Mouse (Mus musculus) left cerebral cortex, postnatal 25 days (tissue): ENCODE results near the gene Scn3b. TPM values are rescaled to one million over a fixed set of nuclear protein-coding genes. Genes with fewer than 3 reads are reported as not detected.
A peak's percentile ranks its signal among the peaks of the same experiment; 100 is the strongest.

Experiments used
- DNase-seq, 2 experiments: peaks; one replicate each; pipeline ENCODE4 v3.0.0; 2022; ENCODE audit warnings: low spot score in 2 of 2, mixed read lengths in 1 of 2
- intact Hi-C: fragments of 180-260 bp; cut with DNase I; formaldehyde crosslinking; loops from one replicate; pipeline ENCODE4 v1.15.1; 2025
- total RNA-seq, 2 experiments: library from RNA; stranded (reverse); gene quantifications; 2 replicates each; pipeline ENCODE4 v1.2.3; 2021

Scn3b gene
- 100 to 1,000 TPM; 112 to 117 TPM for total RNA-seq

GRCm38 (mm10) chr9:40269103-40269861, at the start of gene Scn3b:
TSS of gene Scn3b (plus strand) at chr9:40269217.
- DNase-seq, result peak; percentile 83 to 90
- intact Hi-C loops, result loop anchor here (5.0 kb wide), 1 partner anchor 37 kb away; no protein-coding TSS in a partner anchor

- intact Hi-C loops, result loop anchor here (2.0 kb wide), 1 partner anchor 107 kb away; no protein-coding TSS in a partner anchor
Observed at GRCm38 (mm10) chr9:40224289-40224688, 44.7 kb upstream of the Scn3b start.

GRCm38 (mm10) chr9:40227874-40228789, 40.9 kb upstream of the Scn3b start:
- peak; percentile 45 to 64 for DNase-seq
- intact Hi-C loops, result loop anchor here (5.0 kb wide), 1 partner anchor 64 kb away; no protein-coding TSS in a partner anchor

More at GRCm38 (mm10) chr9:40224289-40224688, 44.7 kb upstream of the Scn3b start:
- no peak for DNase-seq

GRCm38 (mm10) chr9:40228804-40229331, 40.1 kb upstream of the Scn3b start:
- intact Hi-C loops, result loop anchor here (5.0 kb wide), 1 partner anchor 63 kb away; no protein-coding TSS in a partner anchor

GRCm38 (mm10) chr9:40229479-40229878, 39.5 kb upstream of the Scn3b start:
- intact Hi-C loops, result loop anchor here (5.0 kb wide), 1 partner anchor 63 kb away; no protein-coding TSS in a partner anchor
- no peak for DNase-seq

More at GRCm38 (mm10) chr9:40228804-40229331, 40.1 kb upstream of the Scn3b start:
- DNase-seq, result no peak

GRCm38 (mm10) chr9:40231019-40231418, 38.0 kb upstream of the Scn3b start:
- DNase-seq, result peak in 1 of 2 experiments; percentile 38
- intact Hi-C loops, result loop anchor here (5.0 to 10.0 kb wide), 3 partner anchors 36 to 354 kb away; partner anchors contain the start of gene Scn3b

- DNase-seq, result no peak
- intact Hi-C loops, result loop anchor here (5.0 to 10.0 kb wide), 3 partner anchors 33 to 350 kb away; partner anchors contain the start of gene Scn3b
Observed at GRCm38 (mm10) chr9:40234233-40235072, 34.6 kb upstream of the Scn3b start.

- intact Hi-C loops, result loop anchor here (10.0 kb wide), 1 partner anchor 350 kb away; no protein-coding TSS in a partner anchor
- DNase-seq, result no peak
Observed at GRCm38 (mm10) chr9:40235220-40235619, 33.8 kb upstream of the Scn3b start.

- intact Hi-C loops, result loop anchor here (5.0 to 10.0 kb wide), 2 partner anchors 78 to 345 kb away; no protein-coding TSS in a partner anchor
- no peak for DNase-seq
Observed at GRCm38 (mm10) chr9:40239749-40240148, 29.3 kb upstream of the Scn3b start.

GRCm38 (mm10) chr9:40240311-40240710, 28.7 kb upstream of the Scn3b start:
- DNase-seq, result no peak
- intact Hi-C loops, result loop anchor here (5.0 kb wide), 1 partner anchor 77 kb away; no protein-coding TSS in a partner anchor

- DNase-seq, result peak; percentile 71 to 86
- intact Hi-C loops, result loop anchor here (5.0 kb wide), 1 partner anchor 76 kb away; no protein-coding TSS in a partner anchor
Observed at GRCm38 (mm10) chr9:40241223-40241801, 27.7 kb upstream of the Scn3b start.

- peak; percentile 65 to 86 for DNase-seq
- intact Hi-C loops, result loop anchor here (5.0 kb wide), 1 partner anchor 75 kb away; no protein-coding TSS in a partner anchor
Observed at GRCm38 (mm10) chr9:40241951-40242888, 26.8 kb upstream of the Scn3b start.

- DNase-seq, result no peak
- intact Hi-C loops, result no loop called here
Observed at GRCm38 (mm10) chr9:40245466-40245865, 23.6 kb upstream of the Scn3b start.

GRCm38 (mm10) chr9:40245974-40246665, 22.9 kb upstream of the Scn3b start:
- intact Hi-C loops, result no loop called here
- DNase-seq, result no peak

- intact Hi-C loops, result no loop called here
- DNase-seq, result no peak
Observed at GRCm38 (mm10) chr9:40246702-40247101, 22.3 kb upstream of the Scn3b start.

- no peak for DNase-seq
- intact Hi-C loops, result no loop called here
Observed at GRCm38 (mm10) chr9:40249106-40249505, 19.9 kb upstream of the Scn3b start.
